Mouse (Mus musculus): ENCODE measurements around the gene Nedd4. TPM values are rescaled to one million over a fixed set of nuclear protein-coding genes. Genes with fewer than 3 reads are reported as not detected.

Nedd4 gene
- polyA plus RNA-seq, 1 experiment from 2014 or later: 142 TPM

- WGBS: 83% methylated on average over 4 of the region's 4 CpGs
These were observed 112.9 kb downstream of the Nedd4 start for GRCm38 (mm10) chr9:72775022-72775421.

DNA sequence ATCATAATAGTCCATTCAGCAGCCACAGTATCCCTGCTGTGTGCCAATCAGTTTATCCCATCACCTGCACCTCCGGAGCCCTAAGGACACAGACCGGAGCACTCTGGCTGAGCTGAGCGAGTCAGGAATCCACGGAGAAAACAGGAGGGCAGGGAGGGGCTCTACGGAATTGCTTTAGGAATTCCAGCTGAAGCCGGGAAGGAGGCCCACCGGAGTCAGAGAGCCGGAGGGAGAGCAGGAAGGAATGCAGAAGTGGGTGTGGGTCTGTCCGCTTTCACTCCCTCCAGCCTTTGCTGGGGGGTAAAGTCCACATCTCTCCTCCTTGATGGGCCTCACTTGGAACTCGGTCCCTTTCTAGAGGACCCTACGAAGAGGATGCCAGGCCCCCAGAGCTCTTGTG is 116.9 kb downstream of the Nedd4 start:
- no peaks in the 10 kb centered on the region for H3K9me3 ChIP-seq (ENCODE audit: control insufficient read depth)
- no peak overlapping the region for H3K4me3 ChIP-seq (ENCODE audit: low read depth, low read length)
- 14% methylated on average over 11 of the region's 11 CpGs for WGBS
- peak overlapping the region; percentile 44; the same call in 1 of the 2 replicates for H3K4me2 ChIP-seq (replicated peaks; ENCODE audit: low read depth)
- H3K27me3 ChIP-seq (replicated peaks; ENCODE audit: control insufficient read depth, insufficient read depth, low read length): no peaks in the 10 kb centered on the region
- no peak overlapping the region for H3K27ac ChIP-seq (ENCODE audit: low read depth, low read length)
- TF ChIP-seq CTCF (IDR thresholded peaks at IDR 0.05; ENCODE audit: low read depth): no peak
- H3K4me1 ChIP-seq (replicated peaks; ENCODE audit: control insufficient read depth, insufficient read depth, low read length): no peaks in the 10 kb centered on the region
- no peaks in the 10 kb centered on the region for H3K36me3 ChIP-seq (ENCODE audit: control insufficient read depth, insufficient read depth)
- ATAC-seq: no peak
- 0 out of 2 replicates have a peak overlapping the region, but pooled peaks have one; percentile 11 for H3K9ac ChIP-seq (ENCODE audit: low read depth, low read length)

More at GRCm38 (mm10) chr9:72775022-72775421, 112.9 kb downstream of the Nedd4 start:
- H3K36me3 ChIP-seq (ENCODE audit: control insufficient read depth, insufficient read depth): no peaks in the 10 kb centered on the region
- H3K9ac ChIP-seq (ENCODE audit: low read depth, low read length): no peak overlapping the region
- no peak overlapping the region for H3K4me3 ChIP-seq (ENCODE audit: low read depth, low read length)
- no peak overlapping the region for H3K4me2 ChIP-seq (replicated peaks; ENCODE audit: low read depth)
- H3K9me3 ChIP-seq (ENCODE audit: control insufficient read depth): no peaks in the 10 kb centered on the region
- ATAC-seq: no peak
- H3K27me3 ChIP-seq (replicated peaks; ENCODE audit: control insufficient read depth, insufficient read depth, low read length): no peaks in the 10 kb centered on the region
- no peaks in the 10 kb centered on the region for H3K4me1 ChIP-seq (replicated peaks; ENCODE audit: control insufficient read depth, insufficient read depth, low read length)
- no peak for TF ChIP-seq CTCF (IDR thresholded peaks at IDR 0.05; ENCODE audit: low read depth)
- no peak overlapping the region for H3K27ac ChIP-seq (ENCODE audit: low read depth, low read length)

- Histone ChIP-seq H3K9me3 (ENCODE audit: control insufficient read depth) (no peaks in the 10 kb centered on the region), H3K27me3 (replicated peaks; ENCODE audit: control insufficient read depth, insufficient read depth, low read length) (no peaks in the 10 kb centered on the region), H3K4me3 (ENCODE audit: low read depth, low read length) (no peak overlapping the region), H3K4me1 (replicated peaks; ENCODE audit: control insufficient read depth, insufficient read depth, low read length) (no peaks in the 10 kb centered on the region), H3K4me2 (replicated peaks; ENCODE audit: low read depth) (no peak overlapping the region), H3K9ac (ENCODE audit: low read depth, low read length) (no peak overlapping the region), H3K27ac (ENCODE audit: low read depth, low read length) (no peak overlapping the region), H3K36me3 (ENCODE audit: control insufficient read depth, insufficient read depth) (no peaks in the 10 kb centered on the region)
- ATAC-seq: no peak
- 27% methylated on average over 4 of the region's 4 CpGs for WGBS
- no peak for TF ChIP-seq CTCF (IDR thresholded peaks at IDR 0.05; ENCODE audit: low read depth)
These were observed 117.6 kb downstream of the Nedd4 start for GRCm38 (mm10) chr9:72779733-72780132.

DNA sequence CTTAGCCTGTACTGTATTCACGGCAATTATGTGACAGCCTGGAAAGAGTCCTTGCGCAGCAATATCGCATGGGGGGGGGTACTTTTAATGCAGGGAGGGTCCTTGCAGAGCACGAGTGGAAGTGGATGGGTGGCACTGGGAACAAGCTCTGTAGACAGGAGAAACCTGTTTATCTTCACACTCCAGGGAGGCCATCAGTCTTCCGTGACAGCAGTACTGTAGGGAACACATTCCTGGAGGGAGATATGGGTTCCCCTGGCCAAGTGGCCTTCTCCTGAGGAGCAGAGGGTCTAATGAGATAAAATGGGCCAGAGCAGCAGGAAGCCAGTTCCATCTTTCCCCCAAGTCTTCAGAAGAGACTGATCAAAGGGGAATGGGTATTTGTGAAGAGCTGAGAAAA is 118.5 kb downstream of the Nedd4 start:
- Histone ChIP-seq H3K4me3 (ENCODE audit: low read depth, low read length) (no peak overlapping the region), H3K4me1 (replicated peaks; ENCODE audit: control insufficient read depth, insufficient read depth, low read length) (no peaks in the 10 kb centered on the region), H3K36me3 (ENCODE audit: control insufficient read depth, insufficient read depth) (no peaks in the 10 kb centered on the region), H3K4me2 (replicated peaks; ENCODE audit: low read depth) (no peak overlapping the region), H3K27ac (ENCODE audit: low read depth, low read length) (no peak overlapping the region), H3K9me3 (ENCODE audit: control insufficient read depth) (no peaks in the 10 kb centered on the region), H3K27me3 (replicated peaks; ENCODE audit: control insufficient read depth, insufficient read depth, low read length) (no peaks in the 10 kb centered on the region), H3K9ac (ENCODE audit: low read depth, low read length) (no peak overlapping the region)
- 35% methylated on average over 5 of the region's 5 CpGs for WGBS
- no peak for ATAC-seq
- TF ChIP-seq CTCF (IDR thresholded peaks at IDR 0.05; ENCODE audit: low read depth): no peak

DNA sequence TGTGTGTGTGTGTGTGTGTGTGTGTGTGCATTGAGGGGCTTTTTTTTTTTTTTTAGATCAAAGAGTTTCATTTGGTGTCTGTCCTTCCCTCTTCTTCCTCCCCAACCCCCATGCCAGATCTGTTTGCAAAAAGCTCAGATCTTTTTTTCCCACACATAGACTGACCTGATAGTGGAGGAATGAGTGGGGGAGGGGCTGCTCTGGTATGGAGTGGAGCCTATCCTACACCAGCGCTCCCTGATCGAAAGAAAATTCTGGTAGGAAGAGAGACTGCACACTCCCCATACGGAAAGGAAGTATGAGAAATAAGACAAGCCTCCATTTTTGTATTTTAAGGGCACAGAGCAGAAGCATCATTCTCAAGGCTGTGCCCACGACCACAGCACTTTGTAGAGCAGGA is 119.3 kb downstream of the Nedd4 start:
- TF ChIP-seq CTCF (IDR thresholded peaks at IDR 0.05; ENCODE audit: low read depth): no peak
- Histone ChIP-seq H3K36me3 (ENCODE audit: control insufficient read depth, insufficient read depth) (no peaks in the 10 kb centered on the region), H3K27ac (ENCODE audit: low read depth, low read length) (no peak overlapping the region), H3K9me3 (ENCODE audit: control insufficient read depth) (no peaks in the 10 kb centered on the region), H3K9ac (ENCODE audit: low read depth, low read length) (no peak overlapping the region), H3K4me3 (ENCODE audit: low read depth, low read length) (no peak overlapping the region), H3K27me3 (replicated peaks; ENCODE audit: control insufficient read depth, insufficient read depth, low read length) (no peaks in the 10 kb centered on the region), H3K4me1 (replicated peaks; ENCODE audit: control insufficient read depth, insufficient read depth, low read length) (no peaks in the 10 kb centered on the region), H3K4me2 (replicated peaks; ENCODE audit: low read depth) (no peak overlapping the region)
- ATAC-seq: no peak
- WGBS: 44% methylated on average over 4 of the region's 4 CpGs

- no peak overlapping the region for H3K4me3 ChIP-seq (ENCODE audit: low read depth, low read length)
- H3K36me3 ChIP-seq (ENCODE audit: control insufficient read depth, insufficient read depth): no peaks in the 10 kb centered on the region
- H3K27ac ChIP-seq (ENCODE audit: low read depth, low read length): no peak overlapping the region
- ATAC-seq: no peak
- no peaks in the 10 kb centered on the region for H3K9me3 ChIP-seq (ENCODE audit: control insufficient read depth)
- no peak overlapping the region for H3K4me2 ChIP-seq (replicated peaks; ENCODE audit: low read depth)
- H3K9ac ChIP-seq (ENCODE audit: low read depth, low read length): no peak overlapping the region
- H3K4me1 ChIP-seq (replicated peaks; ENCODE audit: control insufficient read depth, insufficient read depth, low read length): no peaks in the 10 kb centered on the region
- H3K27me3 ChIP-seq (replicated peaks; ENCODE audit: control insufficient read depth, insufficient read depth, low read length): no peaks in the 10 kb centered on the region
- 34% methylated on average over 8 of the region's 8 CpGs for WGBS
- no peak for TF ChIP-seq CTCF (IDR thresholded peaks at IDR 0.05; ENCODE audit: low read depth)
These were observed 120.0 kb downstream of the Nedd4 start for GRCm38 (mm10) chr9:72782121-72782520.

DNA sequence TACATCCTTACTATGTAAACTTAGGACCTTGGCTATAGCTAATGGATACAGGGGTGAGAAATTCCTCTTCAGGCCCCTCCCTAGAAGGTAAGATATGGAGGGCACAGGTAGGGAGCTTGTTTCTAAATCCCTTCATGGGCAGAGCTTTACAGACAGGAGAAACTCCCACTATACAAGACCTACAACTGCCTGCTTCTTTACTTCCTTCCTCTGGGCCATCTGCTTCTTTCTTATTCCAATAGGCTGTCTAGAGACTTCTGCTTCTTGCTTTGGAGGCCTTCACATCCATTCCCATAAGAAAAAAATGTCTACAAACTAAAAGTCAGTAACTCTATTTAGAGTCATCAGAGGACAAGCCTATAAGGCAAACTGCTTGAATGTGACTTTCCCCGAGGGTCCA is 125.6 kb downstream of the Nedd4 start:
- ATAC-seq: no peak

More for the DNA sequence above, 125.6 kb downstream of the Nedd4 start:
- H3K27me3 ChIP-seq (replicated peaks; ENCODE audit: control insufficient read depth, insufficient read depth, low read length): no peaks in the 10 kb centered on the region
- H3K4me3 ChIP-seq (ENCODE audit: low read depth, low read length): no peak overlapping the region
- no peak overlapping the region for H3K4me2 ChIP-seq (replicated peaks; ENCODE audit: low read depth)
- 91% methylated on average over 1 of the region's 1 CpGs for WGBS
- H3K36me3 ChIP-seq (ENCODE audit: control insufficient read depth, insufficient read depth): no peaks in the 10 kb centered on the region
- H3K9me3 ChIP-seq (ENCODE audit: control insufficient read depth): no peaks in the 10 kb centered on the region
- no peaks in the 10 kb centered on the region for H3K4me1 ChIP-seq (replicated peaks; ENCODE audit: control insufficient read depth, insufficient read depth, low read length)
- TF ChIP-seq CTCF (IDR thresholded peaks at IDR 0.05; ENCODE audit: low read depth): no peak
- no peak overlapping the region for H3K27ac ChIP-seq (ENCODE audit: low read depth, low read length)
- H3K9ac ChIP-seq (ENCODE audit: low read depth, low read length): no peak overlapping the region
